Mouse (Mus musculus) CD4-positive helper T cell, adult 2 months (primary cell): ENCODE results near the gene Wnt2b.

Experiments
- DNase-seq: peaks from one replicate; pipeline ENCODE4 v3.0.0-alpha.2; 2012; ENCODE audit warnings: low read depth, missing footprints, low spot score

Gene Wnt2b

GRCm38 (mm10) chr3:104963331-104964276 is 1.9 kb upstream of the Wnt2b start:
- peak; percentile 46 for DNase-seq

- DNase-seq, result no peak
These were observed 1.1 kb upstream of the Wnt2b start for GRCm38 (mm10) chr3:104962866-104963265.

- peak; percentile 26 for DNase-seq
These were observed 455 bp upstream of the Wnt2b start for GRCm38 (mm10) chr3:104962141-104962611.

GRCm38 (mm10) chr3:104960026-104961000 is 1.4 kb downstream of the Wnt2b start:
- DNase-seq, result no peak

DNA sequence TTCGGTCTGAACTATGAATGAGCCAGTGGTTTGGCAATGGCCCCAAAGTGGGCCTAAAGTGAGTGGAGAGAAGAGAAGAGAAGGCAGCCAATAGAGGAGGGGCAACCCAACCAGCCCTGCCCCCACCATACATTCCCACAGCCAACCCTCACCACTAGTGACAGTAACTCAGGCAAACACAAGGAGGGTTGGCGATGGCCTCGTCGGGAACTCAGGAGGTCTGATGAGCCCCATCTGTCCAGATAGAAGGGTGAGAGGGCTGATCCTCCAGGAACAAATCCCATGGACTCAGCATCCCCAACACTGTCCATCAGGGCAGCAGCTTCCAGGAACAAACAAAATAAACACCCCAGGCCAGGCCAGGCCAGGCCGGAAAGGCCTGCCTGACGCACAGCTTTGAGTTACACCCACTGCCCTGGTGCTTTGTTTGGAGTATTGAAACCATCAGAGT is 5.6 kb downstream of the Wnt2b start:
- DNase-seq, result no peak

- DNase-seq, result no peak
These were observed 7.2 kb downstream of the Wnt2b start for GRCm38 (mm10) chr3:104954551-104954950.

- DNase-seq, result no peak
These were observed 7.6 kb downstream of the Wnt2b start for GRCm38 (mm10) chr3:104954137-104954536.

DNA sequence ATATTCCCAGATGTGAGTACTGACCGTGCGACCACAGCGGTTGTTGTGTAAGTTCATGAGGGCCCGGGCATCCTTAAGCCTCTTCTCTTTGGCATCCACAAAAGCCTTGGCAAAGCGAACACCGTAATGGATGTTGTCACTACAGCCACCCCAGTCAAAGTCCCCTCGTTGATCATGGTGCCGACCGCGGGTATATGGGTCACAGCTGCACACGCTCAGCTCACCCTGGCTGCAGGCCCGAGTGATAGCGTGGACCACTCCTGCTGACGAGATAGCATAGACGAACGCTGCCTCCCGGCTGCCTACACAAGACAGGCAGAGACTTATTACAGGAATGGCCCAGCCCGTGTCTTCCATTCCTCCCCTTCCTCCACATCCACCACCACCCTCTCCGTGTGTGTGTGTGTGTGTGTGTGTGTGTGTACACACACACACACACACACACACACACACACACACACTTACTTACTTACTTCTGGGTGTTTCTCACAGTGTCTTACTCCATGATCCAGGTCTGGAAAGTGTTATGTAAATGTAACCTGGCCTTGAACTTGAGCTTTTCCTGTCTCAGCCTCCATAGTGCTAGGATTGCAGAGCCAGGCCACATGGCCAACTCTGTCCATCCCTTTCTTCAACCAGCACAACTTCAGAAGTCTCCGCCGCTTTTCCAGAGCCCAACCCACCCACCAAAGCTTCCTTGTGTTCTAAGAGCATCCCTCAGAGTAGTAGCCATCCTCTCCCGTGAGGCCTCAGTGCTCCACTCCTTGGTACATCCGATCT is 8.6 kb downstream of the Wnt2b start:
- no peak for DNase-seq

GRCm38 (mm10) chr3:104950926-104951325 is 10.8 kb downstream of the Wnt2b start:
- DNase-seq, result no peak

DNA sequence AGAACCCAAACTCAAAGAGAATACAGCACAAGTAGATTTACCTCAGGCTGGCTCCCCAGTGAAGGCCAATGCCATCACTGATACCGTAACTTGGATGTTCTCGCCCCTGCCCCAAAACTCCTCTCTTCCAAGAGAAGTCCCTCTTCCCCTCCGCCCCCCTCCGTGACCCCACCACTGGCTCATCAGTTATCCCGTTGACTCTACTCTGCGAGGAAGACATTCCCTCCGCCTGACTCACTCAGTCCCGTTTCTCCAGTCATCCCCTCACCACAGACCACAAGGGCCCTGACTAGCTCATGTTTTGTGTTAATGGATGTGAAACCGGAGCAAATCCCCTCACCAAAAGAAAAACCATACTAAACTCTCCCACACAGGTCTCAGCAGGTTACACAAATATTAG is 16.8 kb downstream of the Wnt2b start:
- no peak for DNase-seq

- no peak for DNase-seq
These were observed 18.4 kb downstream of the Wnt2b start for GRCm38 (mm10) chr3:104943333-104943732.

GRCm38 (mm10) chr3:104942682-104943081 is 19.0 kb downstream of the Wnt2b start:
- DNase-seq, result no peak

DNA sequence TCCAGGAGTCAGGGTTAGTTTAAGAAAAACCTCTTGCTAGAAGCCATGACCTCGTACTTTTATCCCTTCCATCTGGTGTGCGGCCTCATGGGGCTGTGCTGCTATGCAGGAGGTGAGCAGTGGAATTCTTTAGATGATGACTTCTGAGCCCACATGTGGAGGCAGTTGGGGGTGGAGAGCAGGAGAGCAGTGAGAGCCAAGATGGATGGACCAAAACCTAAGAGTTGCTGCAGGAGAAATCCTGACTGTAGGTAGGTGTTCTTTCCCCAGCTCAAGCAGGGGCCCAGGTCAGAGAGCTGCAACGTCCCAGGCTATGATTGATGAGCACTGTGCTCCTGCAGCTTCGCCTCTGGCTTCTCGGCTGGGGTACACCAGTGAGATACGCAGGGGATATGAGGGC is 21.0 kb downstream of the Wnt2b start:
- DNase-seq, result no peak

- DNase-seq, result no peak
These were observed 23.4 kb downstream of the Wnt2b start for GRCm38 (mm10) chr3:104938327-104938726.

GRCm38 (mm10) chr3:104937728-104938305 is 23.9 kb downstream of the Wnt2b start:
- DNase-seq, result no peak

DNA sequence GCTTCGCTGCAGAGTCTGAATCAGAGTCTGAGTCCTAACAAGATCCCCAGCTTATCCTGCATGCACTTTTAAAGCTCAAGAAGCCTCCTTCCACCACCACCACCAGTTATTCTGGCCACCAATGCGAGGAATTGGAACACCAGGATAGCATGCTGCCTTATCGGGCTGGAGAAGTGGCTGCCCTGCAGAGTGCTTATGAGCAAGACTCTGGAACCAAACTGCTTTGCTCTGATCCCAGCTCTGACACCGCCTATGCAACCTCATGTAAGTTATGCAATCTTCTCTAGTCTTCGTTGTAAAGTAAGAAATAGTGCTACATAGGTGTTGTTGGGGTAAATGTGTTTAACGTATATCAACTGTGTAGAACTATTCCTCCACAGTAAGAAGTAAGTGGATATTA is 32.3 kb downstream of the Wnt2b start:
- no peak for DNase-seq

DNA sequence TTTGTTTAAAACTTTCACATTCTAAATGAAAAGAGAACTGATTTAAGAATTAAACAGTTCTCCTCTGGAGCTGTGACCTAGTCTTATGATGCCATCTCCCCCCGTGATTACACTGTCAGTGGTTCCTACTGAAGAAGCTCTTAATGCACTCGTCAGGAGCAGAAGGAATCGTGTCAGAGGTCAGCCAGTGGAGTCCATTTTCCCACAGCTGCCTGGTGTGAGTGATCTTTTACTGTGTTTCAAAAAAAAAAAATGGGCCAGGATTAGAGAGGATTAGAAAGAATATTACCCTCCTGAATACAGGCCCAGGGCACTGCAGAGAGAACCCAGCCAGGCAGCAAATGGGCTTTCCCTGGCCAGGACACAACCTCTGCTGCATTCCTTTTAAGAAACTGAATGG is 46.7 kb downstream of the Wnt2b start:
- DNase-seq, result no peak

DNA sequence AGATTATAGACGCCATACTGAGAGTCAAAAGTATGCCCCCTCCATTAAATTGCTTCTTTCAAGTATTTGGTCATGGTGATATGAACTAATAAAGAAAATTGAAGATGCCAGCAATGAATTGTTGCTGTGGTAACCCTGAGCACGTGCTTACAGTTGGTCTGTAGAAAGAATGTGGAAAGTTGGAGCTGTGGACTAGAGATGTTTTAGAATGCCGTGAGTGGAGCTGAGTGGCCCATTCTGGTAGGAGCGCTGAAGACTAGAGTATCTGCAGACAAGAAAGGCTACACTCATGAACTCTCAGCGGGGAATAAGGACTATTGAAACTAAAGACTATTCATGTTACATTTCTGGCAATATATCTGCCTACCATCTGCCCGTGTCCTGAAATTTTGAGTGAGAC is 52.5 kb downstream of the Wnt2b start:
- no peak for DNase-seq

GRCm38 (mm10) chr3:104906007-104906406 is 55.7 kb downstream of the Wnt2b start:
- DNase-seq, result no peak

DNA sequence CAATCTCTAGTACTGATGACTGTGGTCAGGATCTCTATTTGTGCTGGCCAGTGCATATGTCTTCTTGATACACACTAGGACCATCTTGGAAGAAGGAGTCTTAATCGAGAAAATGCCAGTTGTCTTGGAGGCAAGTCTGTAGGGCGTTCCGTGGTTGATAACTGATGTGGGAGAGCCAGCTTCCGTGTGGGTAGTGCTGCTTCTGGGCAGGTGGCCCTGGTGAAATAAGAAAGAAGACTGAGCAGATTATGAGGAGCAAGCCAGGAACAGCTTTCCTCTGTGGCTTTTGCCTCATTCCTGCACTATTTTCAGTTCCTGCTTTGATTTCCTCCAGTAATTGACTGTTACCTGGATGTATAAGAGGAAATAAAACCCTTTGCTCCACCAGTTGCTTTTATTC is 56.3 kb downstream of the Wnt2b start:
- DNase-seq, result no peak

GRCm38 (mm10) chr3:104901154-104901553 is 60.6 kb downstream of the Wnt2b start:
- DNase-seq, result no peak
